Mouse (Mus musculus) forebrain, embryonic 13.5 days (tissue): ENCODE results near the gene Gpalpp1. TPM values are rescaled to one million over a fixed set of nuclear protein-coding genes. Genes with fewer than 3 reads are reported as not detected.

Experiments used
- ATAC-seq: fragments of 200-750 bp; cut with Nextera tagmentation; 2 replicates; pipeline ENCODE4 v1.8.0; 2017
- H3K27ac ChIP-seq: fragments of 300-500 bp; sonication (generic); 2 replicates; pipeline ENCODE4 v1.5.1; 2015; ENCODE audit warnings: inconsistent platforms, mild to moderate bottlenecking, moderate library complexity
- H3K27me3 ChIP-seq: fragments of 300-500 bp; sonication (generic); 2 replicates; pipeline ENCODE4 v1.6.1; 2015; ENCODE audit warnings: mild to moderate bottlenecking, inconsistent platforms
- H3K36me3 ChIP-seq: fragments of 300-500 bp; sonication (generic); 2 replicates; pipeline ENCODE4 v1.6.1; 2015; ENCODE audit warnings: mild to moderate bottlenecking, inconsistent platforms; ENCODE audit not compliant: poor library complexity, severe bottlenecking
- H3K4me1 ChIP-seq: fragments of 300-500 bp; sonication (generic); 2 replicates; pipeline ENCODE4 v1.6.1; 2015; ENCODE audit warnings: inconsistent platforms
- H3K4me2 ChIP-seq: fragments of 300-500 bp; sonication (generic); 2 replicates; pipeline ENCODE4 v1.6.1; 2015; ENCODE audit warnings: inconsistent platforms, mild to moderate bottlenecking, moderate library complexity
- H3K4me3 ChIP-seq: fragments of 300-500 bp; sonication (generic); 2 replicates; pipeline ENCODE4 v1.5.1; 2015; ENCODE audit warnings: mild to moderate bottlenecking, inconsistent platforms
- H3K9ac ChIP-seq: fragments of 300-500 bp; sonication (generic); 2 replicates; pipeline ENCODE4 v1.6.1; 2015; ENCODE audit warnings: mild to moderate bottlenecking, inconsistent platforms
- H3K9me3 ChIP-seq: fragments of 300-500 bp; sonication (generic); replicated peaks from 2 replicates; pipeline ENCODE4 v1.6.1; 2016; ENCODE audit warnings: inconsistent platforms
- WGBS: fragments of 180-500 bp; shearing (Covaris S2); methylation state at CpG from one replicate; pipeline ENCODE4 v1.1.7; 2015; 5-methylcytosine and 5-hydroxymethylcytosine counted together
- polyA plus RNA-seq: library from polyadenylated mRNA; unstranded; fragments of >200 nt; fragmentation: Nextera tagmentation; extraction: Ambion mirVana; gene quantifications from 2 replicates; pipeline ENCODE4 v1.2.1, GENCODE M21; 2015

Gene Gpalpp1
- polyA plus RNA-seq, 1 experiment from 2014 or later = 13.6 TPM

DNA sequence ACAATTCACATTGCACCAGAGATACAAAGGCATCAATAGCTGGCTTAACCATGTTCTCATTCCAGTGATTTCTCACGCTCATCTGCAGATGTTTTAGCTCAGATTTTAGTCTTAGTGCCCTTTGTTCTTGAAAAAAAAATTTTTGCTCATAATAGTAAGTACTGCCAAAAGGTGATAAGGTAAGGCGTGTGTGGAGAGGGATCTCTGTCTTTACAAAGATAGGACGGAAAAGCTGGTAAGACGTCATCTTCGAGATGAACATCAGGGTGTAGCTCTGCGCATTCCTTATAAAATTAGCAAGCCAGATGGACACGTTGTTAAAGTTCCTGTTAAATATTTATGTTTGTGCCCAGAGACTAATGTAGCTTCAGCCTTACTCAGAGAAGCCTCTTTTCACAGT, 35.3 kb upstream of the Gpalpp1 start:
- Histone ChIP-seq H3K27ac (no peak overlapping the region), H3K4me1 (peaks cover 15% of the 10 kb centered on the region), H3K4me2 (no peak overlapping the region), H3K36me3 (no peaks in the 10 kb centered on the region), H3K27me3 (no peaks in the 10 kb centered on the region), H3K9me3 (no peaks in the 10 kb centered on the region), H3K4me3 (no peak overlapping the region), H3K9ac (no peak overlapping the region)
- ATAC-seq = no peak
- WGBS = 63% methylated on average over 7 of the region's 7 CpGs

DNA sequence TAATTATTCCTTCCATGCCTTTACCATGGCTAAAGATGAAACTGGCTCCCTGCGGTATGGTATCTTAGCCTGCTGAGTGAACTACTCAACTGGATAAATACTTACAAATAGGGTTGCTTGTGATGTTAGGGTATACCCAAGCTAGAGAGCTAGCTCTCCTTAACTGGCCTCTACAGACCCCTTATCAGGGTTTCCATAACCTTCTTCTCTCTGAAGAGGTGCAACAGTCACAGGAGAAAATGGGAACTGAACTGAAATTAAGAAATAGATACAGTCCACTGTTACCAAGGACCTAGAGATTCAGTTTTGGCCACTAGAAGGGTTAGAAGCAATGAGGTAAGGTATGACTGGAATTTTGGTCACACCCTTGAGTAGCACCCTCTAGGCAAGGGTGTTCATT, 34.7 kb upstream of the Gpalpp1 start:
- H3K9ac ChIP-seq = no peak overlapping the region
- H3K36me3 ChIP-seq = no peaks in the 10 kb centered on the region
- 91% methylated on average over 1 of the region's 1 CpGs for WGBS
- no peaks in the 10 kb centered on the region for H3K9me3 ChIP-seq
- no peak overlapping the region for H3K4me3 ChIP-seq
- H3K4me2 ChIP-seq = no peak overlapping the region
- ATAC-seq = no peak
- H3K4me1 ChIP-seq = peaks cover 9% of the 10 kb centered on the region
- H3K27me3 ChIP-seq = no peaks in the 10 kb centered on the region
- H3K27ac ChIP-seq = no peak overlapping the region

DNA sequence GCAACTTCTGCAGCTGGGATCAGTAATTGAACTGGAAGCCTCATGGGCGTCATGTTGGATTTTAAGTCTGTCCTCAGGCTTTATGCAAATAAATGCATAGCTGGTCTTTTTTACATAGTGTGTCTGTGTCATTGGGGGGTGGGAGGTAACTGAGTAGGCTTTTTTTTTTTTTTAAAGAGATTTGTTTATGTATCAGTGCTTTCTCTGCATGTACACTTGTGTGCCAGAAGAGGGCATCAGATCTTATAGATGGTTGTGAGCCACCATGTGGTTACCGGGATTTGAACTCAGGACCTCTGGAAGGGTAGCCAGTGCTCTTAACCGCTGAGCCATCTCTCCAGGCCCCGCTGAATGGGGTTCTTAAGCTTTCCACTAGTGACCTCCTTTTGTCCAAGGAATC, 24.4 kb upstream of the Gpalpp1 start:
- no peak for ATAC-seq
- H3K4me3 ChIP-seq = no peak overlapping the region
- H3K27me3 ChIP-seq = no peaks in the 10 kb centered on the region
- no peaks in the 10 kb centered on the region for H3K4me1 ChIP-seq
- no peak overlapping the region for H3K4me2 ChIP-seq
- no peak overlapping the region for H3K9ac ChIP-seq
- H3K9me3 ChIP-seq = no peaks in the 10 kb centered on the region
- H3K27ac ChIP-seq = no peak overlapping the region
- H3K36me3 ChIP-seq = peaks cover 69% of the 10 kb centered on the region
- 94% methylated on average over 4 of the region's 4 CpGs for WGBS

GRCm38 (mm10) chr14:76128174-76128573, 17.6 kb upstream of the Gpalpp1 start:
- no peaks in the 10 kb centered on the region for H3K4me1 ChIP-seq
- no peaks in the 10 kb centered on the region for H3K9me3 ChIP-seq
- H3K27ac ChIP-seq = no peak overlapping the region
- 93% methylated on average over 4 of the region's 4 CpGs for WGBS
- no peaks in the 10 kb centered on the region for H3K27me3 ChIP-seq
- ATAC-seq = no peak
- H3K4me2 ChIP-seq = no peak overlapping the region
- H3K36me3 ChIP-seq = peaks cover 89% of the 10 kb centered on the region
- no peak overlapping the region for H3K4me3 ChIP-seq
- no peak overlapping the region for H3K9ac ChIP-seq

- H3K36me3 ChIP-seq = peaks cover 89% of the 10 kb centered on the region
These were observed 16.8 kb upstream of the Gpalpp1 start for GRCm38 (mm10) chr14:76127311-76127710.

DNA sequence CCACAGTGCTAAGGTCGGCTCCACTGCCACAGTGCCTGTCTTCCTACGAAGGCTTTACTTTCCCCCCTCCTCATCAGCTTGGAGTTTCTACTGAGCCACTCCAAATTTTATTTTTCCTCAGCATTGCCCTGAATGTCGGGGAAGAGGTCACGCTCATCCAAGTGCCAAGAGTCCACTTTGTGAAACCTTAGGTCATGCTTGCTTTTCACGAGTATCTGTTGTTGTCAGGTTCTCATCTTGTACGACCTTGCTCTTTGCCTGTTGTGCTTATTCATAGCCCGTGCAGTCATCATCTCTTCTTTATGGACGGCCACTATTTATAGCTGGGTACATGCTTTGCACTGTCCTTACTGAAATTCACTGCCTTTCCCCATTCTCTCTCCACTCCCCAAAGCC, 12.1 kb upstream of the Gpalpp1 start:
- H3K4me2 ChIP-seq = no peak overlapping the region
- H3K27ac ChIP-seq = no peak overlapping the region
- no peaks in the 10 kb centered on the region for H3K4me1 ChIP-seq
- peaks cover 82% of the 10 kb centered on the region for H3K36me3 ChIP-seq
- ATAC-seq = no peak
- no peak overlapping the region for H3K9ac ChIP-seq
- no peaks in the 10 kb centered on the region for H3K27me3 ChIP-seq
- H3K9me3 ChIP-seq = no peaks in the 10 kb centered on the region
- no peak overlapping the region for H3K4me3 ChIP-seq
- 94% methylated on average over 8 of the region's 8 CpGs for WGBS

More at GRCm38 (mm10) chr14:76127311-76127710, 16.8 kb upstream of the Gpalpp1 start:
- Histone ChIP-seq H3K4me2 (no peak overlapping the region), H3K27ac (no peak overlapping the region), H3K9me3 (no peaks in the 10 kb centered on the region), H3K27me3 (no peaks in the 10 kb centered on the region), H3K4me3 (no peak overlapping the region), H3K9ac (no peak overlapping the region), H3K4me1 (no peaks in the 10 kb centered on the region)
- no peak for ATAC-seq
- WGBS = 82% methylated on average over 3 of the region's 3 CpGs

GRCm38 (mm10) chr14:76121901-76122662, 11.5 kb upstream of the Gpalpp1 start:
- Histone ChIP-seq H3K9ac (no peak overlapping the region), H3K9me3 (no peaks in the 10 kb centered on the region), H3K4me1 (no peaks in the 10 kb centered on the region), H3K27me3 (no peaks in the 10 kb centered on the region), H3K36me3 (peaks cover 82% of the 10 kb centered on the region), H3K27ac (no peak overlapping the region), H3K4me2 (no peak overlapping the region), H3K4me3 (no peak overlapping the region)
- ATAC-seq = peak; percentile 63; the same call in 1 of the 2 replicates
- WGBS = 64% methylated on average over 6 of the region's 6 CpGs

GRCm38 (mm10) chr14:76120472-76120871, 9.9 kb upstream of the Gpalpp1 start:
- ATAC-seq = no peak
- no peaks in the 10 kb centered on the region for H3K27me3 ChIP-seq
- H3K9ac ChIP-seq = no peak overlapping the region
- WGBS = 70% methylated on average over 4 of the region's 4 CpGs
- no peak overlapping the region for H3K27ac ChIP-seq
- no peaks in the 10 kb centered on the region for H3K9me3 ChIP-seq
- no peaks in the 10 kb centered on the region for H3K4me1 ChIP-seq
- peaks cover 81% of the 10 kb centered on the region for H3K36me3 ChIP-seq
- no peak overlapping the region for H3K4me3 ChIP-seq
- no peak overlapping the region for H3K4me2 ChIP-seq

DNA sequence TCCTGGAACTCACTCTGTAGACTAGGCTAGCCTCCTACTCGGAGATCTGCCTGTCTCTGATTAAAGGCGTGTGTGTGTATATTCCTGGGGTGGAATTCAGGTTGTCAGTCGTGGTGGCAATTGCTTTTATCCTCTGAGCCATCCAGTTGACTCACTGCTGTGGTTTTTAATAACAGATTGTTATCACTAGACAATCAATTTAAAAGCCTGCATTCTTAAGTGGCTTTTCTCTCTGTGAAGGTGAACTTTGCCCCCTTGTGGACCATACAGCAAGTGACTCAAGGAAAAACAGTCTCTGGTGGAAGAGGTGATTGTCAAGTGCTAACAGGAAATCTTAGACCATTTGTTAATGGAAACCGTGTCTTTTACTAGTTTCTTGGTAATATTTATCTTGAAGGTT, 8.4 kb upstream of the Gpalpp1 start:
- Histone ChIP-seq H3K4me3 (no peak overlapping the region), H3K9me3 (no peaks in the 10 kb centered on the region), H3K9ac (no peak overlapping the region), H3K36me3 (peaks cover 79% of the 10 kb centered on the region), H3K27ac (no peak overlapping the region), H3K4me2 (no peak overlapping the region), H3K27me3 (no peaks in the 10 kb centered on the region), H3K4me1 (no peaks in the 10 kb centered on the region)
- ATAC-seq = no peak
- 78% methylated on average over 4 of the region's 4 CpGs for WGBS

- no peak overlapping the region for H3K9ac ChIP-seq
- H3K27ac ChIP-seq = no peak overlapping the region
- H3K4me3 ChIP-seq = no peak overlapping the region
- peaks cover 58% of the 10 kb centered on the region for H3K36me3 ChIP-seq
- H3K9me3 ChIP-seq = no peaks in the 10 kb centered on the region
- H3K4me1 ChIP-seq = peaks cover 12% of the 10 kb centered on the region
- WGBS = 79% methylated on average over 5 of the region's 5 CpGs
- no peak for ATAC-seq
- H3K27me3 ChIP-seq = no peaks in the 10 kb centered on the region
- no peak overlapping the region for H3K4me2 ChIP-seq
These were observed 5.2 kb upstream of the Gpalpp1 start for GRCm38 (mm10) chr14:76115744-76116143.

GRCm38 (mm10) chr14:76099543-76099942, 11.0 kb downstream of the Gpalpp1 start:
- no peak for ATAC-seq

DNA sequence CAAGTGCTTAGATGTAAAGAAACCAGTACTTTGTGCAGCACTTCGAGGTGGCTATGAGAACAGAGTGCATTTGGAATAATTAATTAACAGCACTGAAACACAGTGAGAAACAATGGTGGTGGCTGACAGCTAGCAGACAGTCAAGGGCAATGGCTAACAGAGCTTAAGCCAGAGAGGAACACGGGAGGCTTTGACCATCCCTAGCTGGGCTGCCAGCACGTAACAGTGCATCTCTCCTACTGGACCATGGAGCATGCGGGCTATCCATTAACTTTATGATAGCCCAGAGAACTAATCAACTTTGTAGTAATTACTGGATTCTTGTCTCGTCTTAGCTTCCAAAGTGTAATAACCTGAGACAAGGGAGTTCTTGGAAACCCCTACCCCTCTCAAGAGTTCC, 12.7 kb downstream of the Gpalpp1 start:
- no peak overlapping the region for H3K4me2 ChIP-seq
- H3K9me3 ChIP-seq = no peaks in the 10 kb centered on the region
- peaks cover 86% of the 10 kb centered on the region for H3K36me3 ChIP-seq
- no peak overlapping the region for H3K9ac ChIP-seq
- no peak for ATAC-seq
- H3K27me3 ChIP-seq = no peaks in the 10 kb centered on the region
- 91% methylated on average over 5 of the region's 5 CpGs for WGBS
- no peak overlapping the region for H3K27ac ChIP-seq
- no peak overlapping the region for H3K4me3 ChIP-seq
- no peaks in the 10 kb centered on the region for H3K4me1 ChIP-seq

More at GRCm38 (mm10) chr14:76099543-76099942, 11.0 kb downstream of the Gpalpp1 start:
- H3K4me1 ChIP-seq = no peaks in the 10 kb centered on the region
- no peak overlapping the region for H3K4me2 ChIP-seq
- H3K27me3 ChIP-seq = no peaks in the 10 kb centered on the region
- 94% methylated on average over 9 of the region's 9 CpGs for WGBS
- no peaks in the 10 kb centered on the region for H3K9me3 ChIP-seq
- H3K27ac ChIP-seq = no peak overlapping the region
- H3K4me3 ChIP-seq = no peak overlapping the region
- no peak overlapping the region for H3K9ac ChIP-seq
- H3K36me3 ChIP-seq = peaks cover 76% of the 10 kb centered on the region

GRCm38 (mm10) chr14:76097244-76097643, 13.3 kb downstream of the Gpalpp1 start:
- H3K4me3 ChIP-seq = no peak overlapping the region
- ATAC-seq = no peak
- WGBS = 94% methylated on average over 7 of the region's 7 CpGs
- H3K4me2 ChIP-seq = no peak overlapping the region
- no peak overlapping the region for H3K27ac ChIP-seq
- H3K4me1 ChIP-seq = no peaks in the 10 kb centered on the region
- H3K9me3 ChIP-seq = no peaks in the 10 kb centered on the region
- H3K9ac ChIP-seq = no peak overlapping the region
- H3K27me3 ChIP-seq = no peaks in the 10 kb centered on the region
- peaks cover 88% of the 10 kb centered on the region for H3K36me3 ChIP-seq
